Mouse (Mus musculus) CD8-positive naive resting alpha-beta T cell, adult 2 months (primary cell): ENCODE measurements around the gene Rangap1.
A peak's percentile ranks its signal among the peaks of the same experiment; 100 is the strongest.

Experiments
- DNase-seq, 2 experiments: peaks; one replicate each; pipeline ENCODE4 v3.0.0; 2022; ENCODE audit warnings: low read depth in 2 of 2, low spot score in 2 of 2

Rangap1 gene

DNA sequence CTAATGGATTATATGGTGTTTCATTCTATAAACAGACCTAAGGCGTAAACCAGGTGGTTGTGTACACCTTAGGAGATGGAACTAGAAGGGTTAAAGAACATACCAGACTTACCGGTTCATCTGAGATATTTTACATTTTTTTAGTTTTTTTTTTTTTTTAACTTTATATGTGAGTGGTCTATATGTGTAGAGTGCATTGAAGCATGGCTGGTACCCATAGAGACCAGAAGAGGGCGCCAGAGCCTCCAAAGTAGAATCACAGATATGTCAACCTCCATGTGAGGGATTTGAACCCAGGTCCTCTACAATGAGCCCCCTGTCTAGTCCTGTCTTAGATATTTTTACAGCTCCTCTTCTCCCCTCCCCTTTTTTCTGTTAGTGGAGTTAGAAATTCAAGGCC lies 47.5 kb downstream of the Rangap1 start:
- peak in 1 of 2 experiments; percentile 6 for DNase-seq

DNA sequence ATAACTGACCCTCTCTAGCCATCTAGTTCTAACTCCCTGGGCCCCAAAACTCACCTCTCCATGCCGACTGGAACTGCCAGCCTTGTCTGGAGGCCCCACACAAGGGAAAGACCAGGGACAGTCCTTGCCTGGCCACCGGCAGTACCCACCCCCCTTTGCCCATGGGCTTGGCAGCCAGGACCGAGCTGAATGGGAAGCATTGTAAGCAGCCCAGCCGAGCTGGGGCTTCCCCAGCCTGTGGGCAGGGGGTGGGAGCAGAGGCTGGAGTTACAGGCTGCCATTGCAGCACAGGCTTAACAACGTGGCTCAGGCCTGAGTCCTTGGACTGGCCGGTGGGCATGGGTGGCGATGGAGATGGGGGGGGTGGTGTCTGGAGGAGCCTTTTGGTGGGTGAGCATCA lies 48.2 kb downstream of the Rangap1 start, which contains the start of gene Chadl:
TSS of gene Chadl (minus strand) at position 113 of the 400 bp plus-strand sequence.
- no peak for DNase-seq

DNA sequence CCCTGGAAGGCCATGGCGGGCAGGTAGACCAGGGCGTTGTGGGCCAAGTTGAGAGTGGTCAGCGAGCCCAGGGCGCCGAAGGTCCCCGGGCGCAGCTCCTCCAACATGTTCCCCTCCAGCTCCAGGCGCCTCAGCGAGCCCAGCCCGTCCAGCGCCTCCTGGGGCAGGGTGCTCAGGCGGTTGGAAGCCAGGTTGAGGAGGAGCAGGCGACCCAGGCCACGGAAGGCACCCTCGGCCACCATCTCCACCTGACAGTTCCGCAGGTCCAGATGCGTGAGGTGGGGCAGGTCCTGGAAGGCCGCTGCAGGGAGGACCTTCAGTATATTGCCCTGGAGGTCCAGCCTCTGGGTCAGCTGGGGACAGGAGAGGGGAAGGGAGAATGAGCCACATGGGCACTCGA lies 50.4 kb downstream of the Rangap1 start:
- no peak for DNase-seq

DNA sequence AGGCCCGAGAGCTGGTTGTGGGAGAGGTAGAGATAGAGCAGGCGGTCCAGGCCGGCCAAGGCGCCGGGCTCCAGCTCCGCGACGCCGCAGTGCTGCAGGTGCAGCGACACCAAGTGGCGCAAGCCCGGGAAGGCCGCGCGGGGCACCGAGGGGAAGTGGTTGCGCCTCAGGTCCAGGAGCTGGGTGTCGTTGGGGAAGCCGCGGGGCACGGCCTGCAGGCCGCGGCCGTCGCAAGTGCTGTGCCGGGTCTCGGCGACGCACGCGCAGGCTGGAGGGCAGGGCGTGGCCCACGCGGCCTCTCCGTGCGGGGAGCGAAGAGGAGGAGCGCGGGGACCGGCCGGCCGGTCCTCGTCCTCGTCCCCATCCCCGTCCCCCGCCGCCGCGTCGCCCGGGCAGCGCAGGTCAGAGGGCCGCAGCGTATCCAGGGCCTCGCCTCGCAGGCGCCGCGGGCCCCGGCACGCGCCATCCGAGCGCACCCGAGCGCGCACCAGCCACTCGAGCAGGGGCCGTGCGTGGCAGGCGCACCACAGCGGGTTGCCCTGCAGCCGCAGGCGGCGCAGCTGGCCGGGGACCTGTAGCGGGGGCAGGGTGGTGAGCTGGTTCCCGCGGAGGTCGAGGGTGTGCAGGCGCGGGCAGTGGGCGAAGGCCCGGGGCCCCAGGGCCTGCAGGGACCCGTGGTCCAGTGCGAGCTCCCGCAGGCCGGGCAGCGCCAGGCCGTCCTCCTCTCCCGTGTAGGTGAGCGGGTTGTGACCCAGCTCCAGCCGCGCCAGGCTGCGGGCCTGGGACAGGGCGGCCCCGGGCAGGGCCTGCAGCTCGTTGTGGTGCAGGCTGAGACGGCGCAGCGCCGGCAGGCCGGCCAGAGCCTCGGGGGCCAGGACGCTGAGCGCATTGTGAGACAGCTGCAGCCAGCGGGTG lies 51.1 kb downstream of the Rangap1 start:
- DNase-seq = peak; percentile 40 to 51

DNA sequence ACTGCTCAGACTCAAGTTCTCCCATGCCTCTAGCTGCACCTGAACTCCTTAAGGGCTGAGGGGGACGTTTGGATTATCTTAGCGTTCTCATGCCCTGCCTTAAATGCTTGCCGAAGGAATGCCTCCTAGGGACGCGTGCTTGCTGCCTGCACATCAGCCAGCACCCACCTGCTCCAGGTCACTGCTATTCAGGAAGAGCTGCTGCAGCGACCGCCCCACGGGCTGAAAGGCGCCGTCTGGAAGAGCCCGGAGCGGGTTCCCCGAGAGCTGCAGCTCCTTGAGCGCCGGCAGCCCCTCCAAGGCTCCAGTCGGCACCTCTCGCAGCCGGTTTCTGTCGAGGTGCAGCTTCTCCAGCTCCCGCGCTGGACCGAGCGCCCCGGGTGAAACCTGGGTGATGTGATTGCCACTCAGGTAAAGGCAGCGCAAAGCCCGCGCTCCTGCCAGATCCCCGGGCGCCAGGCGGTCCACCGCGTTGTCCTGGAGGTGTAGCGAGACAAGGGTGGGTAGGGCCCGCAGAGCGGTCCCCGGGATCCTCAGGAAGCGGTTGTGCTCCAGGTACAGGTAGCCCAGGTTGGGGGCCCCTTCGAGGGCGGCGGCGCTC lies 51.9 kb downstream of the Rangap1 start:
- DNase-seq = no peak

DNA sequence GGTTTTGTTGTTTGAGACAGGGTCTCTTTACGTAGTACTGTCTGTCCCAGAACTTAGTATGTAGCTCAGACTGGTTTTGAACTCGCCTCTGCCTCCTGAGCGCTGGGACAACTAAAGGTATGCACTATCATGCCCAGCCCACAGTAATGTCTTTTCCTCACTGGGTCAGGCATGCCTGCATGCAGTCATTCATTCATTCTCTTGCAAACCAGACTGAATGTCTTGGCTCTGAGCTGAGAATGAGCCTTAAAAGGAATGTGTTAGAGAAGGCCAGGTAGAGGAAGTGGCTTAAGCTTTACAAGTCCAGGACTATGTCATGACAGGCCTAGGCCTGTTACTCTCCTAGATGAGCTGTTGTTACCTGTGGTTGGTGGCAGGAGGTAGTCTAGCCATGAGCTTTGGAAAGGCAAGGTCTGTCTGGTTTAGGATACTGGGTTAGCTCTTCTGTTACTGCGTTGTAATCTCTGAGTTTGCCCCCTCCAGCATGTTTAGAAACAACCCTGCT lies 65.0 kb downstream of the Rangap1 start:
- no peak for DNase-seq

DNA sequence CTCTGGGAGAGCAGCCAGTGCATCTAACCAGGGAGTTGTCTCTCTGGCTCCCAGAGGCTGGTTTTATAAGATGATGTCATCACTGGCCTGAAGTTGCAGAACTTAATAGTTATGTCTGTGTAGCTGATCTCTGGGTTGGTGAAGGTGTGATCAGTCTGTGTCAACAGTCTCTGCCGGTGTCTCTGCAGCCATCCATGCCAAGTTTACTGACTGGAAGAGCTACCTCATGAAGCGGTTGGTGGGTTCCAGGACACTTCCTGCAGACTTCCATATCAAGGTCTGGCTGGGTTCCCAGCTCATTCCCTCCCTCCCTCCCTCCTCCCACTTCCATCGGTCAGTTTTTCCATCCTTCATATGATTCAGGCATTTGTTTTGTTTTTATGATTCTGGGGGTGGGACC lies 68.7 kb downstream of the Rangap1 start:
- DNase-seq = no peak

DNA sequence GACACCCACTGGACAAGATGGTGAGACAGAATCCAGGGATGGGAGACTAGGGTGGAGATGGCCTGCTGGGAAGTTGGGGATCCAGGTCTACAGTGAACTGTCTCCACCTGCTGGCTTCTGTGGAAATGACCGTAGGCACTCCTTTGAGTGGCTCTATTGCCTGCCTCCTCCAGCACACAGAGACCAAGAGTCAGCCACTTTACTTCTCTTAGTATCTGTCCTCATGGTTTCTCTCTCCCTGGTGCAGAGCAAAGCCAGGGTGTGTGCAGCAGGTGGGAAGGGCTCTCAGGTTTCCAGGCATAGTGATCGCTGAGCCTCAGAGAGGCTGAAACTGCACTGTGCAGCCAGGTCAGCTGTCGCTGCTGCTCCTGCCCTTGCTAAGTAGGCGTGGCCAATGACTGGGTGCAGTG lies 75.1 kb downstream of the Rangap1 start:
- DNase-seq = no peak

DNA sequence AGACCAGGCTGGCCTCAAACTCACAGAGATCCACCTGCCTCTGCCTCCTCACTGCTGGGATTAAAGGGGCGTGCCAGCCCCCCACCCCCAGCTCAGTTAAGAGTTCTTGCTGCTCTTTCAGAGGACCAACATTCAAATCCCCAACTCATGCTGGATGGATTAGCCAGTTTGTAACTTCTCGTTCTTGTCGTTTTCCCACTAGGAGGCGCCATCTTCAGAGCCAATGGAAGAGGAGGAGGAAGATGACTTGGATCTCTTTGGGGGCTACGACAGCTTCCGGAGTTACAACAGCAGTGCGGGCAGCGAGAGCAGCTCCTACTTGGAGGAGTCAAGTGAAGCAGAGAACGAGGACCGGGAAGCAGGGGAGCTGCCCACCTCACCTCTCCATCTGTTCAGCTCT lies 78.4 kb downstream of the Rangap1 start:
- DNase-seq = no peak

DNA sequence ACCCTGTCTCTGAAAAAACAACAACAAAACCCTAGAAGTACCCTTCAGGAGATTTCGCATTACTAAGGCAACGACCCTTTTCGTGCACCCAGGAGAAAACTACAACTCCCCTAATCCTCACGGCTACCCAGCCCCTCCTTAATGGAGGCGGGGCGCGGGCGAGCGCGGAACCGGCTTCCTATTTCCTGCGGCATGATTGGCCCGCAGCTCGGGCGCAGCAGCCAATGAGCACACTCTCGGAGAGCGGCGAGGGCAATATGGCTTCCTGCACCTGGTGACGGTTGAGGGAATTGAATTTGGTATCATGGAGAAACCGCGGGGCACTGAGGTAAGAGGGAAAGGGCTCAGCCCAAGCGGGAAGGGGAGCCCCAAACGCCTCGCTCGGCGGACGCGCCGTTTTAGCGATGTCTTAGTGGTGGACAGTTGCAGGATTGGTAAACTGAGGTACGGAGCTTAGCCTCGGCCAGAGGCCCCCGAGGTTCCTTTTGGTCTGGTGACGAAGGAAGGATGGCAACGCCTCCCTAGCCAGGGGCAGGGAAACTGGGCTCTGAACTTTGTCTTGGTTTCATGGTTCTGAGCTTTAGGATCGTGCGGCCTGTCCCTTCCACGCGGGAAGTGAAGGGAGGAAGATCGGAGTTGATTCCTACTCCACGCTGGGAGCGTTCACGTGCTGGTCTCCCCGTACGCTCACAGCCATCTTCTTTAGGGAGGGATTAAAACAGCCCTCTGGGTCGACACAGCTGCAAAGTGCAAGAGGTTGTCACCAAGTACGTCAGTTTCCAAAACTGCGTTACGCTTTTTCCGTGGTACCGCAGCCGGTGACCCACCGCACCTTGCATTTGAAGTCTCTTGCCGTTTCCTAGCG lies 81.4 kb downstream of the Rangap1 start, which contains the start of gene L3mbtl2:
TSS of gene L3mbtl2 (plus strand) at position 193 of the 865 bp plus-strand sequence.
- peak; percentile 81 to 87 for DNase-seq

DNA sequence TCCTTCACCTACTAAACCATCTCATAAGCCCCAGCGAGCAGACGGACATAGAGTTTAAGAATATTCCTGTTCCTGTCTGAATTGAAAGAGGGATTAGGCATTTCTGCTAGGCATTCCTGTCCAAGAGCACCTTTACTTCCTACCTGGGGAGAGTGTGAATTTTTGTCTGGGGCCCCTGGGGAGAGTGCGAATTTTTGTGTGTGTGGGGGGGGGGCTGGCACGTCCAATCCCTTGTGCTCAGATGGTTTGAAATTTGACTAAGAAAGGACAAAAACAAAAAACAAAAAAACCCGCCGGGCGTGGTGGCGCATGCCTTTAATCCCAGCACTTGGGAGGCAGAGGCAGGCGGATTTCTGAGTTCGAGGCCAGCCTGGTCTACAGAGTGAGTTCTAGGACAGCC lies 82.0 kb downstream of the Rangap1 start:
- no peak for DNase-seq

DNA sequence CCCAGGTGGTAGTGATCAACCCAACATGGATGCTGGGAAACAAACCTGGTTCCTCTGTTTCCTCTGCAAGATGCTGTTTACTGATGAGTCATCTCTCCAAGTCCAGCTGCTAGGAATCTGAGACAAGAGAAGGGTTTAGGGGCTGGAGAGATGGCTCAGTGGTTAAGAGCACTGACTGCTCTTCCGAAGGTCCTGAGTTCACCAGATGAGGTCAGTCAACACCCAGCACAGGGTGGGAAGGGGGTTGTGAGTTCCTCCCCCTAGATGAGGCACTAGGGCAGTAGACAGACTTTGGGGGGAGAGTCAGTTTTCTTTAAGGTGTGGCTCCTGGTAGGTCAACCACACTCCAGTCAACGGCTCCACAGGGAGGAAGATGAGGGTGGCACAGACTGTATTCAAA lies 83.6 kb downstream of the Rangap1 start:
- no peak for DNase-seq
